Mouse (Mus musculus) c-Kit-negative CD71-positive TER-119-positive erythroid progenitor cells, embryonic 14.5 days (primary cell): Measurements from ENCODE around the gene Myo1g.
A peak's percentile ranks its signal among the peaks of the same experiment; 100 is the strongest.

ENCODE experiments used
- DNase-seq: peaks from one replicate; pipeline ENCODE4 v3.0.0-alpha.2; 2013; ENCODE audit warnings: low read depth, low spot score

Myo1g gene

GRCm38 (mm10) chr11:6520507-6521173 lies at the start of gene Myo1g:
Gene Myo1g, minus strand, starts transcription at chr11:6520965.
- DNase-seq = no peak

DNA sequence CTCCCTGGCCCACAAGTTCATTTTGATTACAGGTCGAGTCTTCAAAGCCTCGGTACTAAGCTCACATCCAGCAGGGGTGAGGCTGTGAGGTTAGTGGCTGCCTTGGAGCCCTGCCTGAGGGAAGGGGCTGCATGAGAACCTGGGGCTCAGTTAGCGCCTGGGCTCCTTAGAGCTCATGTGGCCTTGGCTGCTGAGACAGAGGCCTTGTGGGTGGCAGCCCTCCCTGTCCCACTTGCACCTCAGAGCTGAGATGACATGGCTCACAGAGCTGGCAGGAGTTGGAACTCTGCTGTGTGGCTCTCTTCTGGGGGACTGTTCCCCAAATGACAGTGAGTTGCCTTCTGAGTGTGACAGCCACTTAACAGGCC lies 48.6 kb upstream of the Myo1g start:
- DNase-seq = no peak

GRCm38 (mm10) chr11:6568584-6569409 lies 48.0 kb upstream of the Myo1g start:
- no peak for DNase-seq

GRCm38 (mm10) chr11:6567951-6568350 lies 47.2 kb upstream of the Myo1g start:
- no peak for DNase-seq

DNA sequence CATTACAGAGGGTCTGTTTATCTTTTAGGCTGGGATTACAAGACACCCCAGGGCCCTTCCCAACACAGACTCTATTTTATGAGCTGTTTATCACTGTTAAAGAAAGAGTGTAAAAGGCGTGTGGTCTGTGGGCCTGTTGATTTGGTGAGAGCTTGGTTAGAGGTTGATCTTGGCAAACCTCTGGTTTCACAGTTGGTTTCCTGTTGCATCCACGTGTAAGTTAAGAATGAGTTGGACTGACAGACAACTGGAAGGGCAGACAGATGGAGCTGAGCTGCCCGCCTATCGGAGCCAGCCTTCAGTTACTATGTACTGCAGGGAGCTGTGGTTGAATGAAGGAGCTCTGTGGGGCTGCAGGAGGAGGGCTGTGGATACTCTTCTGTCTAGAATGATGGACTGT lies 45.7 kb upstream of the Myo1g start:
- no peak for DNase-seq

- DNase-seq = no peak
Measured at GRCm38 (mm10) chr11:6563201-6563600, 42.4 kb upstream of the Myo1g start.

DNA sequence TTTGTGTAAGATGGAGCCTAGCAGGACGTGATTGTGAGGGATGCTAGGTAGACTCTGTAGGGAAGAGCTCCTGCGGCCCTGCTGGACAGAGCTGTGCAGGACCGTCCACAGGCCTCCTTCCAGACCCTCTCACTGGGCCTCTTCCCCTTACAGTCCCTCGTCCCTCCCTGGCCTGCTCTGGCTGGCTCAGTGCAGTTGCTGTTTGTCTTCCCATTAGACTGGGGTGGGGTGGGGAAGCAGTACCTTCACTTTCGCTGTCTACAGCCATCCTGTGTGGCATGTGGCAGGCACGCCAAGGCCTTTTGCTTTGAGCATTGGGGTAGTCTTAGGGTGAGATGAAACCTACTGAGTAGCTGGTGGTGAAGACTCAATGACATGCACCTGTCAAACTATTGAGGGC lies 41.6 kb upstream of the Myo1g start:
- no peak for DNase-seq

GRCm38 (mm10) chr11:6561474-6561873 lies 40.7 kb upstream of the Myo1g start:
- no peak for DNase-seq

DNA sequence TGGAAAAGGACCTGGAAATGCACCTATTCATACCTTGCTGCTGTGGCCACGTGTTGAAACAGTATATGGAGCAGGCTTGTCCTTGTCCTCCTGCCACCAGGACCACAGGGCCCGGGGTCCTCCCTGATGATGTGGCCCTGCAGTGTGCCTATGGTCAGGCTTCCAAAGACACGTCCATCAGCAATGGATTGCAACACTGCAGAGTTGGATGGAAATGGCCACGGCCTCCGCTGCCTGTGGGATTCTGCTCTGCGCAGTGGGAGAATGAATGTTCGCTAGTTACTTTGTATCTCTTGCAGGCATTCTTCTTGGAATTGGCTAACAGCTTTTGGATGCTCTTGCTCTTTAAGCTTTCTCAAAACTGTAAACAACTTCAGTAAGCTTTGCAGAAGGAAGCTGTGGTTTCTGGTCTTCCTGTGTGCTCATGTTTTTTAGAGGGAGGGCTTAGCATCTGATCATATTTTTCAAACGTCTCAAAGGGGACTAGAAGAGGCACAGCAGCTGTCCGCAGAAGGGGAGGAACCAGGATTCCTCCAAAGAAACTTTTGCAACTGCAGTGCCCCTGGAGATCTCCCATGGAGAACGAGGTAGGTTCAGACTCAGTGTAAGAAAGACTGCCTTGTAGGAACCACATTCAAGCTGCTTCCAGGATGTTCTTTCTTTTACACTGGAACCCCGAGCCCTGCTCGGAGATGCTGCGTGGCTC lies 40.0 kb upstream of the Myo1g start:
- no peak for DNase-seq

GRCm38 (mm10) chr11:6559996-6560395 lies 39.2 kb upstream of the Myo1g start:
- DNase-seq = no peak

DNA sequence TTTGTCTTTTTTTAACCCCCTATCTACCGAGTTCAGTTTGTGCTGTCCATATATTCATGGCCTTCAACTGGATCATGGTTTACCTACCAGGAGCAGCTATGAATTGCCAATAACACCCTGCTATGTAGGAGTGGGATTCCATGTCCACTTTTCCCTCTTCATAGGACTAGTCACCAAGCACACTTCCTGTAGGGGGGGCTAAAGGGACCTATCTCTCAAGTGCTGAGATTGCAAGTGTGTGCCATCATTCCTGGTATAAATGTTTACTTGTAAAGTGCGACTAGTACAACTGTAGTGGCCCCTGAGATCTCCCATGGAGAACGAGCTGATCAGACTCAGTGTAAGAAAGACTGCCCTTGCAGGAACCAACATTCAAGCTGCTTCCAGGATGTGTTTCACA lies 37.5 kb upstream of the Myo1g start:
- DNase-seq = no peak

DNA sequence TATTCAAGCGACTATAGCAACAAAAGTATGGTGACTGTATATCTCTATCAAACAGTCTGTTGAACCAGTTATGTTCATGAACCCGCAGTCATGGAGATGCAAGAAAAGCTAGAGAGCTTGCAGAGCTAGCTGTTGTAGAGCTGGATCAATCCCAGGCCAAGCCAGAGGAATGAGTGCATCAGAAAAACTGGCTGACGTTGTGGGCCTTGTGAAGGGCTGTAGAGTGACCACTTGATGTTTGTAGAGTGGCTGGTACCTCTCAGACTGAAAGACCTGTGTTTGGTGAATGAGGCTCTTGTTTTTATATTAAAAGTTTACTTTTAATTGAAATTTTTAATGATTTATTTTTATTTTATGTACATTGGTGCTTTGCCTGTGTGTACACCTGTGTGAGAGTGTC lies 29.4 kb upstream of the Myo1g start:
- DNase-seq = no peak

DNA sequence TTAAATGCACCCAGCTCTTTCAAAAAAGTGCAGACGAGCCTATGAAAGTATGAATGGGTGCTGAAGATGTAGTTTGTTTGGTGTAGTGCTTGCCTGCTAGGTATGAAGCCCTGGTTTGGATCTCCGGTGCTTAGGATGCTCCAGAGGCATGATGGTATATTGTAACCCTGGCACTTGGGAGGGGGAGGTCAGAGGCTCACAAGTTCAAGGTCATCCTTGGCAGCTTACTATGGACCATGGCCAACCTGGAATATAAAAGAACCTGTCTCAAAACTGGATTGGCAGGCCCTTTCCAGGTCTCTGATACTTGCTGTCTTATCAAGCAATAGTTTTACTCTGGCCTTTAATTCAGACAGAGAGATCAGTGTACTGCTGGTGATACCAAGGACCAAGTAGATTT lies 29.0 kb upstream of the Myo1g start:
- DNase-seq = no peak

- DNase-seq = no peak
Measured at GRCm38 (mm10) chr11:6547696-6548325, 27.0 kb upstream of the Myo1g start.

DNA sequence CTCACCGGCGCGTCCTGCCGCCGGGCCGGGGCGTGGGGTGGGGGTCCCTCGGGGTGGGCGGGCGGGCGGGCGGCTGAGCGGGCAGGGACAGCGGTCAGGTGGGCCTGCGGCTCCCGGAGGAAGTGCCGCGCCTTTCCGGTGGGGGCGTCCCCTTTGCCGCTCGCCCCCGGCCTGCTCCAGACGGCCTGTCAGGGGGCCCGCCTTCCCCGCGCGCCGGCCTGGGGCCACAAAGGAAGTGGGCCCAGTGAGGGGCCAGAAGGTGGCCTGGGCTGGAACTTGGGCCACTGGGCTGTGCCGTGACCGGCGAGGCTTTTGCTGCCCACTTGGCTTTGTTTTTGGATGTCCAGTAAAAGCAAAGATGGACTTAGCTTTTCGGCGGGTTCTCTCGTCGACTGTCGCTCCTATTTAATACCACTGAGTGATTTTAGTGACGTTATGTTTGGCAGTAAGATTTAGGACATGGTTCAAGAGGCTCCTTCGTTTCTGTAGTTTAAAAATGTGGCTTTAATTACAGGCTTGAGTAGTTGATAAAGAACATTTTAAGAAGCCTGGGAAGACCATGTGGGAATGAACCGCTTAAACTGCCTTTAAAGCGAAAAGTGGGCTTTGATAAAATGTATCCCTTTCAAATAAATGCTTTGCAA lies 26.4 kb upstream of the Myo1g start:
- DNase-seq = no peak

DNA sequence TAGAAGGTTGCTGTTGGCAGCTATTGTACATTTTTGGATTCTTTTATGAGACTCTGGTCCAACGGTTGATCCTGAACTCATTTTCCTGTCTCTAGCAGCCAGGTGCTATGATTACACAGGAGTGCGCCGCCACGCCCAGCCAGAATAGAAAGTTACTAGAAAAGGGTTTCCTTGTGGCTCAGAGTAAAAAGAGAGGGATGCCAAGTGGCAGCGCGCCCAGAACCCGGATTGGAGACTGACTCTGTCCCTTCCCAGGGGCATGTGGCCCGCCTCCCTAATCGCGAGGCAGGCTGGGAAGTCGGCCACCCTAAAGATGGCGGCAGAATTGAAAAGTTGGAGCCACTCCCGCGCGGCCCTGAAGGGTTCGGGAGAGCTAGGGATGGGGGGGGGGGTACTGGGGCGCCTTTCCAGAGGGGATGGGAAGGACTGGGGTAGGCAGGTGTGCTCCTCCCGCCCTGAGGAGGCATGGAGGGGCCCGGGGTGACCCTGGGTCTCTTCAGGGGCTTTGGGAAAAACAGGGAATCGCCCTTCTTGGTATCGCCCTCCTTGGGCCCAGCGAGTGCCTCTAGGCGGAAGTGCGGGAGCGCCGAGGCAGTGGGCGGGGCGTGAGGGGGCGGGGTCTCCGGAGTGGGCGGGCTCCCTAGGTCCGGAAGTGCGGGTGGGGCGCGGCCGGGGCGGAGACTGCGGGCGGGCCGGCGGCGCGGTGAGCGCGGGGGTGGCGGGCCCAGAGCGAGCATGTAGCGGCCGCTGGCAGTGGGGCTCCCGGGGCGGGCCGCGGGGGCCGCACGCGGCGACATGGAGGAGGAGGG lies 25.6 kb upstream of the Myo1g start, which contains the start of gene Ccm2:
Gene Ccm2 (plus strand): TSS at position 683 of the 809 bp plus-strand sequence.
- DNase-seq = peak; percentile 93

DNA sequence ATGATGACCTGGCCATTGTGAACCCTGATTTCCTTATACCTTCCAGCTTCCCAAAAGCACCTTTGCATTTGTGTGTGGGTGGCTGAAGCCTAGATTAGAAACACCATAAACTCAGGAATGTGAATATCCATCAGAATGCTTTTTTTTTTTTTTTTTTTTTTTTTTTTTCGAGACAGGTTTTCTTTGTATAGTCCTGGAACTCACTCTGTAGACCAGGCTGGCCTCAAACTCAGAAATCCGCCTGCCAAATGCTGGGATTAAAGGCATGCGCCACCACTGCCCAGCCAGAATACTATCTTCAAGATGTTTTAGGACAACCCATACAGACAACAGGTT lies 25.1 kb upstream of the Myo1g start:
- DNase-seq = no peak

- no peak for DNase-seq
Measured at GRCm38 (mm10) chr11:6545186-6545856, 24.6 kb upstream of the Myo1g start.

DNA sequence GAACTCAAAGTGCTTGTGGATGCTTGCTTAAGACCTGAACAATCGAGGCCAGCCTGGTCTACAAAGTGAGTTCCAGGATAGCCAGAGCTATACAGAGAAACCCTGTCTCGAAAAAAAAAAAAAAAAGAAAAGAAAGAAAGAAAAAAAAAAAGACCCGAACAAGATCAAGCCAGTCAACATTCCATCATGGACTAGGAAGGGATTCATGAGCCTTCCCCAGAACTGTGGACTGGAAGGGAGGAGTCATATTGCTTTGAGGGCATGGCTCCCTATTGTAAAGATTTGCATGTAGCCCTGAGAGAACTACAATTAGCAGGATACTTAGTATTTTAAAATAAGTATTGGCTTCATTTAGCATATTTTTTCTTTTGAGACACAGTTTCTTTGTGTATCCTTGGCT lies 23.9 kb upstream of the Myo1g start:
- DNase-seq = no peak

DNA sequence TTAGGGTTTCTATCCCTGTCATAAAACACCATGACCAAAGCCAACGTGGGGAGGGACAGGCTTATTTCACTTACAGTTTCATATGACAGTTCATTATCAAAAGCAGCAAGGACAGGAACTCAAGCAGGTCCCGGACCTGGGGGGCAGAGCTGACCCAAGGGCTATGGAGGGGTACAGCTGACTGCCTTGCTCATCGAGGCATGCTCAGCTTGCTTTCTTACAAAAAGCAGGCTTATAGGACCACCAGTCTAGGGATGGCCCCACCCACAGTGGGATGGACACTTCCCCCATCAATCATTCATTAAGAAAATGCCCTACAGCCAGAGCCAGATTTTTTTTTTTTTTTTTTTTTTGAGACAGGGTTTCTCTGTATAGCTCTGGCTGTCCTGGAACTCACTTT lies 10.0 kb upstream of the Myo1g start:
- no peak for DNase-seq
